Mouse (Mus musculus): ENCODE measurements at regions not wholly inside any gene's neighbourhood (a gene's known extent, or its start where the extent isn't known, plus 50 kb on each side); places are given as distances from the start of the nearest gene placed in this dataset.
A peak's percentile ranks its signal among the peaks of the same experiment; 100 is the strongest.

- TF ChIP-seq CTCF (IDR thresholded peaks at IDR 0.05; ENCODE audit: borderline replicate concordance, insufficient read depth, low read depth, low read length) (no peak), POLR2A (IDR thresholded peaks at IDR 0.05; ENCODE audit: borderline replicate concordance, insufficient read depth, low read length) (no peak)
- no peak overlapping the region for H3K4me3 ChIP-seq (replicated peaks; ENCODE audit: insufficient read depth, low read depth, low read length)
- DNase-seq = no peak
- H3K27ac ChIP-seq (ENCODE audit: insufficient read depth, low read length) = no peak overlapping the region
- 39% methylated on average over 2 of the region's 2 CpGs for WGBS
- H3K27me3 ChIP-seq (ENCODE audit: control insufficient read depth, insufficient read depth, low read length) = no peaks in the 10 kb centered on the region
- no peaks in the 10 kb centered on the region for H3K4me1 ChIP-seq (ENCODE audit: control insufficient read depth, insufficient read depth, low read length)
Observed at GRCm38 (mm10) chr1:141430117-141430516, 1184.2 kb downstream of the Kcnt2 start.

GRCm38 (mm10) chr1:141435452-141435851 lies 1189.5 kb downstream of the Kcnt2 start:
- no peaks in the 10 kb centered on the region for H3K4me1 ChIP-seq (ENCODE audit: control insufficient read depth, insufficient read depth, low read length)
- TF ChIP-seq CTCF (IDR thresholded peaks at IDR 0.05; ENCODE audit: borderline replicate concordance, insufficient read depth, low read depth, low read length) (no peak), POLR2A (IDR thresholded peaks at IDR 0.05; ENCODE audit: borderline replicate concordance, insufficient read depth, low read length) (no peak)
- 10% methylated on average over 1 of the region's 1 CpGs for WGBS
- DNase-seq = no peak
- H3K4me3 ChIP-seq (replicated peaks; ENCODE audit: insufficient read depth, low read depth, low read length) = no peak overlapping the region
- no peaks in the 10 kb centered on the region for H3K27me3 ChIP-seq (ENCODE audit: control insufficient read depth, insufficient read depth, low read length)
- H3K27ac ChIP-seq (ENCODE audit: insufficient read depth, low read length) = no peak overlapping the region

- no peak for DNase-seq
- H3K4me3 ChIP-seq (replicated peaks; ENCODE audit: insufficient read depth, low read depth, low read length) = no peak overlapping the region
Observed at GRCm38 (mm10) chr1:141440234-141440633, 1194.3 kb downstream of the Kcnt2 start.

GRCm38 (mm10) chr1:141450960-141451359 lies 1205.0 kb downstream of the Kcnt2 start:
- no peak for DNase-seq
- H3K4me1 ChIP-seq (ENCODE audit: control insufficient read depth, insufficient read depth, low read length) = no peaks in the 10 kb centered on the region
- no peak overlapping the region for H3K27ac ChIP-seq (ENCODE audit: insufficient read depth, low read length)
- WGBS = 96% methylated on average over 1 of the region's 1 CpGs
- H3K27me3 ChIP-seq (ENCODE audit: control insufficient read depth, insufficient read depth, low read length) = no peaks in the 10 kb centered on the region
- TF ChIP-seq POLR2A (IDR thresholded peaks at IDR 0.05; ENCODE audit: borderline replicate concordance, insufficient read depth, low read length) (no peak), CTCF (IDR thresholded peaks at IDR 0.05; ENCODE audit: borderline replicate concordance, insufficient read depth, low read depth, low read length) (no peak)
- H3K4me3 ChIP-seq (replicated peaks; ENCODE audit: insufficient read depth, low read depth, low read length) = no peak overlapping the region

More at GRCm38 (mm10) chr1:141440234-141440633, 1194.3 kb downstream of the Kcnt2 start:
- Histone ChIP-seq H3K27me3 (ENCODE audit: control insufficient read depth, insufficient read depth, low read length) (no peaks in the 10 kb centered on the region), H3K27ac (ENCODE audit: insufficient read depth, low read length) (no peak overlapping the region), H3K4me1 (ENCODE audit: control insufficient read depth, insufficient read depth, low read length) (no peaks in the 10 kb centered on the region)
- TF ChIP-seq POLR2A (IDR thresholded peaks at IDR 0.05; ENCODE audit: borderline replicate concordance, insufficient read depth, low read length) (no peak), CTCF (IDR thresholded peaks at IDR 0.05; ENCODE audit: borderline replicate concordance, insufficient read depth, low read depth, low read length) (no peak)

GRCm38 (mm10) chr1:141464576-141464975 lies 1218.6 kb downstream of the Kcnt2 start:
- Histone ChIP-seq H3K27me3 (ENCODE audit: control insufficient read depth, insufficient read depth, low read length) (no peaks in the 10 kb centered on the region), H3K4me3 (replicated peaks; ENCODE audit: insufficient read depth, low read depth, low read length) (no peak overlapping the region), H3K27ac (ENCODE audit: insufficient read depth, low read length) (no peak overlapping the region), H3K4me1 (ENCODE audit: control insufficient read depth, insufficient read depth, low read length) (no peaks in the 10 kb centered on the region)
- DNase-seq = peak in 1 of 2 experiments; percentile 25
- TF ChIP-seq CTCF (IDR thresholded peaks at IDR 0.05; ENCODE audit: borderline replicate concordance, insufficient read depth, low read depth, low read length) = no peak
- TF ChIP-seq POLR2A (IDR thresholded peaks at IDR 0.05; ENCODE audit: borderline replicate concordance, insufficient read depth, low read length) = no peak

Measured in cerebellum, adult 2 months (tissue).